Mouse (Mus musculus): ENCODE measurements at regions not wholly inside any gene's neighbourhood (a gene's known extent, or its start where the extent isn't known, plus 50 kb on each side); places are given as distances from the start of the nearest gene placed in this dataset.

GRCm38 (mm10) chr1:51367587-51367986 lies 78.7 kb downstream of the Cavin2 start:
- Histone ChIP-seq H3K27me3 (ENCODE audit: control insufficient read depth, insufficient read depth, low read length) (no peaks in the 10 kb centered on the region), H3K27ac (ENCODE audit: insufficient read depth, low read length) (no peak overlapping the region), H3K4me1 (ENCODE audit: control insufficient read depth, insufficient read depth, low read length) (no peaks in the 10 kb centered on the region), H3K4me3 (replicated peaks; ENCODE audit: insufficient read depth, low read depth, low read length) (no peak overlapping the region)
- 17% methylated on average over 3 of the region's 3 CpGs for WGBS
- peak; percentile 69 to 85 for DNase-seq
- no peak for TF ChIP-seq POLR2A (IDR thresholded peaks at IDR 0.05; ENCODE audit: borderline replicate concordance, insufficient read depth, low read length)
- peak; percentile 40; the same call in 1 of the 2 replicates for TF ChIP-seq CTCF (IDR thresholded peaks at IDR 0.05; ENCODE audit: borderline replicate concordance, insufficient read depth, low read depth, low read length)

GRCm38 (mm10) chr1:51360095-51360494 lies 71.2 kb downstream of the Cavin2 start:
- H3K4me3 ChIP-seq (replicated peaks; ENCODE audit: insufficient read depth, low read depth, low read length), result no peak overlapping the region
- H3K27me3 ChIP-seq (ENCODE audit: control insufficient read depth, insufficient read depth, low read length), result no peaks in the 10 kb centered on the region
- no peak overlapping the region for H3K27ac ChIP-seq (ENCODE audit: insufficient read depth, low read length)
- no peaks in the 10 kb centered on the region for H3K4me1 ChIP-seq (ENCODE audit: control insufficient read depth, insufficient read depth, low read length)
- WGBS, result 55% methylated on average over 3 of the region's 3 CpGs
- TF ChIP-seq POLR2A (IDR thresholded peaks at IDR 0.05; ENCODE audit: borderline replicate concordance, insufficient read depth, low read length), result no peak
- TF ChIP-seq CTCF (IDR thresholded peaks at IDR 0.05; ENCODE audit: borderline replicate concordance, insufficient read depth, low read depth, low read length), result no peak
- no peak for DNase-seq

Data from cerebellum, adult 2 months (tissue).